Mouse (Mus musculus) R1 (cell line): ENCODE data around the gene Slc1a5.

Experiments
- DNase-seq: peaks from one replicate; pipeline ENCODE4 v3.0.0-alpha.2; 2018; ENCODE audit warnings: low read depth, low spot score

Slc1a5 gene

DNA sequence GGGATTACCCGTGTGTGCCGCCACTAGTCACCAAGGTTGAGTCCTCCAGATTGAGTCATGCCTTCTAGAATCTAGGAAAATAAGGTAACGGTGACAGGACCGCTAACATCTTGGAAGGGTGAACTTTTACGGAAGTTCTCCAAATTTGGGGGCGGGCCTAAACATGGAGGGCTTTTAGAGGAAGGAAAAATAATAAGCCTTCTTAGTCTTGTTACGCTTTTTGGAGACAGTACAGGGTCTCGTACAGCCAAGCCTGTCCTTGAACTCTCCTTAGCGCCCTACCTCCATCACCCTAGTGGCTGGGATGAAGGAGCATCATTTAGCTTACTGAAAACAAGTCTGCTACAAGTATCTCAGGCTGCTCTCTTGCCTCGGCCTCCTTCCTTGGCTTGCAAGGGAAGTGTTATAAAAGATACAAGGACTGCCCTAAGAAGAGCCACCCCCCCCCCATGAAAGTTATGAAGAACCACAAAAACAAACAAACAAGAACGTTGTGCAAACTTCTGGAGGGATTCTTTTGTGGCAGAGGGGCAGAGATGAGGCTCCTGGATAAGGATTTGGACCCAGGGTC lies 1.5 kb downstream of the Slc1a5 start:
- no peak for DNase-seq

- DNase-seq: no peak
Observed at GRCm38 (mm10) chr7:16783224-16783688, 2.1 kb downstream of the Slc1a5 start.

DNA sequence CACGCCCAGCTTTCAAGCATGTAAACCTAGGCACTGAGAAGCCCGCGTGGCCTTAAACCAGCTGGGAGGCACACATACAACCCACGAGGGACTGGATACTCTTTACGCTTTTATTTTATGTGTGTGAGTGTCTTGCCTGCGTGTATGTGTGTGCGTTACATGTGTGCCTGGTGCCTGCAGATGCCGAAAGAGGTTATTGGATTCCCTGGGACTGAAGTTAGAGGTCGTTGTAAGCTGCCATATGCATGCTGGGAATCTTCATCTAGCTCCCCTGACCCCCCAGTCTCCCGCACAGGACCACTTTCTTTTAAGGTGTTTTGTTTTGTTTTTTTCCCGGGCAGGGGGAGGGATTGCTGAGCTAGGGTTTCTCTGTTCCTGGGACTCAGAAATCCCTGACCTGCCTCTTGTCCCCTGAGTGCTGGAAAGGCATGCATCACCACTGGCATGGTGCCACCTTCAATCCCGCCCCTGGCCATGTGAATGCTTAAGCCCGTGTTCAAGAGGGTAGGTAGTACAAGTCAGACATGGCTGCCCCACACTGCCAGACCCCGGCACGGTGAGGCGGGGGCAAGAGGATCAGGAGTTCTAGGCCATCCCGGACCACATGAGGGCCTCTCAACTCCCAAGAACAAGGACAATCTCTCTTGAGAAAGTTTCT lies 2.7 kb downstream of the Slc1a5 start:
- DNase-seq: no peak

DNA sequence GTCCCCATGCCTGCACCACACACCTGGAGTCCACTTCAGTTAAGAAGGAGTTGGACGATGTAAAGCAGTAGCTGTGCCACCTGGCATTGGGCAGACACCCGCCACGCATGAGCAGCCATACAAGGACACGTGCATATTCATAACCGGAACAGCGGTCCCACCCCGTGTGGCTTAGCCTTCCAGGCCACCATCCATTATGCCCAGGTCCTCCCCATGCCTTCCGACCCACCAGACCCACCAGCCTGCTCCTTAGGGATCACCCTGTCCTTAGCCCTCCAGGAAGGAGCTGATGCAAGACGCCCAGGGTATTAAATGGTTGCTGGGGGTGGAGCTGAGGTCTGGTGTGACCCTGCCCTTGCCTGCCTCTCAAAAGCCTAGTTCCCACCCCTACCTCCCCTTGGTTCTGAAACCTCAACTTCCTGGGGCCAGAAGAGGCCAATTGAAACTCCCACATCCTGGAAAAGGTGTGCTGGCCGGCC lies 3.4 kb downstream of the Slc1a5 start:
- peak; percentile 70 for DNase-seq

DNA sequence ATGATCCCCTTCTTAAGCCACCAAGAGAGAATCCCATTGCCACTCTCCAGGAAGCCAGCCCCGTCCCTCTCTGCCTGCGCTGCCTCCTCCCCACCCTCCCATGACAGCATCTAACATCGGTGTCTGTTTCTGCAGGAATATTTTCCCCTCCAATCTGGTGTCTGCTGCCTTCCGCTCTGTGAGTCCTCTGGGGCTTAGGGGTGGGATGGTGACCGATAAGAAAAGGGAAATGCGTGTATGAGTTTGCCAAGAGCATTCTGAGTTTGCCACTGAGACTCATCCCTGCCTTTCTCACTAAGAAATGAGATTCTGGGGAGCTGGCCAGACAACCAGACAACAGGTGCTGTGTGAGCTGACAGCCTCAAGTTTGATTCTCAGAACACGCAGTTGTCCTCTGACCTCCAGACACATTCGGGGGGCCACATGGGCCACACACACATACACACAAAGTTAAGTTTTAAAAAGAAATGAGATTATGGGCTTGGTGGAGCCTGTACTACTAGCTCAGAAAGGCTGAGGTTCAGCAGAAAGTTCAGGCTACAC lies 4.5 kb downstream of the Slc1a5 start:
- DNase-seq: no peak

DNA sequence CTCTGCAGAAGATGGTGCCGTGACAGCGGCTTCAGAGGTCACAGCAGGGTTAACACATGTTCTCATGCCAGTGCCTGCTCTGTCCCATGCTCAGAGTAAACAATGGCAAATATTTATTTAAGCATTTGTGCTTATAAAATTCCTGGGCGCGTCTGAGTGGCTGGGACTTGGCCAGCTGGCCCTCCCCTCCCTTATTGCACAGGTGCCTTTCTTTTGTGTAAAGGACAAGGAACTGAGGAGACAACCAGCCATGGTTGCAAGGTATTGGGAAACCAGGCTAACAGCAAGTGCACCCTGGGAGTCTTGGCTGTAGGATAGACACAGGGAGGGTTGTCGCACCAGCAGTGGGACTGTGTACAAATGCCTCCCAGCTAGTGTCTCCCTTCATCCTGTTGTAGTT lies 11.2 kb downstream of the Slc1a5 start:
- DNase-seq: no peak

- no peak for DNase-seq
Observed at GRCm38 (mm10) chr7:16793010-16793725, 12.0 kb downstream of the Slc1a5 start.

DNA sequence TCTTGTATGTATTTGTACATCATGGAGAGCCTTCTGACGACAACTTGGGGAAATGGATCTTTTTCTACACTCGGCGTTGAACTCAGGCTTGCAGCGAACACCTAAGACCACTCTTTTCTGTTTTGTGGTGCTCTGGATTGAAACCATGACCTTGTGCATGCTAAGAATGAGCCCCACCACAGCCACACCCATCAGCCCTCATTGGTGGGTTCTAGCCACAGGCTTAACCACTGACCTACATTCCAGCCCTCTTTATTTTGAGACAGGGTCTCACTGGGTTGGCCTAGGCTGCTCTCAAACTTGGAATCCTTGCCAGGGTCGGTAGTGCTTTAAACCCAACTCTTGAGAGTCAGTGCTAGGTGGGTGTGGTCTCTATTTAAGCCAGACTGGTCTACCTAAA lies 13.7 kb downstream of the Slc1a5 start:
- DNase-seq: no peak

GRCm38 (mm10) chr7:16804409-16805028 lies 23.4 kb downstream of the Slc1a5 start:
- peak; percentile 74 for DNase-seq

DNA sequence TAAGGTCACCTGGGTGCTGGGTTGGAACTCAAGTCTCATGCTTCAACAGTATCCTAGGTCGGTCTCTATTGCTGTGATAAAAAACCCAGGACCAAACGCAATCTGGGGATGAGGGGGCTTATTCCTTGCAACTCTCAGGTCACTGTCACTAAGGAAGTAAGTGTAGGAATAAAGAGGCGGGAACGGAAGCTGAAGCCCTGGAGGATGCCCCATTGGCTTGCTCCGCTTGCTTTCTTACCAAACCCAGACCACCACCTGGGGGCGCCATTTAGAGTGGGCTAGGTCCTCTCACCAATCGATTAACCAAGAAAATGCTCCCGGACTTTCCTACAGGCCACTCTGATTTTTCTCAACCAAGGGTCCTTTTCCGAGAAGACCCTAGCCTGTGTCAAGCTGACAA lies 26.8 kb downstream of the Slc1a5 start:
- peak; percentile 70 for DNase-seq

GRCm38 (mm10) chr7:16808647-16809046 lies 27.5 kb downstream of the Slc1a5 start:
- DNase-seq: no peak

DNA sequence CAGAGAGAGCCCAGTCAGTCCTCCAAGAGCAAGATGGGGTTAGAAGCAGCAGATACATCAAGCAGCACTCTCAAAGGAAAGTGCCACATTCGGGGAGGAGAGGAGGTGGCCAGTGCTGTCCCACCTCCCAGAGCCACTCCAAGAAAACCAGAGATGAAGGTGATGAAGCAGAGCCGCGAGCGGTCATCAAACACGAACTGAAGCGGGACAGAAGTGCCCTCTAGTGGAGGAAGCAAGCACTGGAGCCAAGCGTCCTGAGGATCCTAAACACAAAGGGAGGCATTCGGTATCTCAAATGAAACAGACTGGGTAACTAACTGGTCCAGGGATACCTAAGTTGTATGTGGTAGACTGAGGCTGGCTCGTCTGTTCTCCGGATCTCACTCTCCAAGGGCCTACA lies 28.6 kb downstream of the Slc1a5 start:
- DNase-seq: peak; percentile 87

- DNase-seq: peak; percentile 27
Observed at GRCm38 (mm10) chr7:16810399-16810919, 29.3 kb downstream of the Slc1a5 start.

GRCm38 (mm10) chr7:16810920-16811648 lies 29.9 kb downstream of the Slc1a5 start:
- DNase-seq: peak; percentile 67

GRCm38 (mm10) chr7:16811649-16812070 lies 30.5 kb downstream of the Slc1a5 start:
- no peak for DNase-seq

DNA sequence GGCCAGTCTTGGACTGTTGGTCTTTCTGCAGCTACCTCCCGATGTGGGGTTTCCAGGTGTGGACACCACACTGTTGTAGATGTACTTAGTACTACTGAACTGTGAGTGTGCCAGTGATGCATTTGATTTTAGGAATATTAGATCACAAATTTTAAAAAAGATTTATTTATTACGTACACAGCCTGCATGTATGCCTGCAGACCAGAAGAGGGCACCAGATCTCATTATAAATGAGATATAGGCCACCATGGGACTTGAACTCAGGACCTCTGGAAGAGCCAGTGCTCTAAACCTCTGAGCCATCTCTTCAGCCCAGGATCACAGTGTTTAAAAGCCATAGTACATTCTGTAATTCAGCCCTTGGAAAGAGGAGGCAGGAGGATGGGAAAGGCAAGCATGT lies 31.4 kb downstream of the Slc1a5 start:
- no peak for DNase-seq

DNA sequence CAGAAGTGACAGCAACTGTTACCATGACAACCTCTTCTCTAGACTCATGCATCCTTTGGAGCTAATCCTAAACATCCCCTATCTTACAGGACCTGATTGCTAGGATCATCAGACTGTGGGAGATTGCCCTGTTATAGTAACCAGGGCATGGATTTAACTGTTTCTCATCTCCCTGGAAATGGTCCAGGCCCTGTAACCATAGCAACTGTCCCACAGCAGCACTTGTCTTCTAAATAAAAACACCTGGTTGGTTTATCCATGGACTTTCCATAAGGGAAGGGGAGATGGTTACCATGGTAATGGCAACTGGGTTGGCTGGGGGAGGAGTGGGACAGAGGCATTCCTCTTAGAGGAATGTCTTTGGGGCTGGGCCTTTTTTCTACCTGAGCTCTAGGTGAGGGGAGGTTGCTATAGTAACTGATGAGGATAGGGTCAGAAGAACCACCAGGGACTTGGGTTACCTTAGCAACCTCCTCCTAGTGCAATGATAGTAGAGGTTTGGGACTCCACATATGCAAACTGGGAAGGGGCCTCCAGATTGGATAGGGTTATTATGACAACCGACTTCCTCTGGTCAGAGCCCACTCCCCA lies 34.3 kb downstream of the Slc1a5 start, which contains the start of gene Strn4:
Gene Strn4 (plus strand): TSS at position 539 of the 591 bp plus-strand sequence.
- DNase-seq: peak; percentile 87

DNA sequence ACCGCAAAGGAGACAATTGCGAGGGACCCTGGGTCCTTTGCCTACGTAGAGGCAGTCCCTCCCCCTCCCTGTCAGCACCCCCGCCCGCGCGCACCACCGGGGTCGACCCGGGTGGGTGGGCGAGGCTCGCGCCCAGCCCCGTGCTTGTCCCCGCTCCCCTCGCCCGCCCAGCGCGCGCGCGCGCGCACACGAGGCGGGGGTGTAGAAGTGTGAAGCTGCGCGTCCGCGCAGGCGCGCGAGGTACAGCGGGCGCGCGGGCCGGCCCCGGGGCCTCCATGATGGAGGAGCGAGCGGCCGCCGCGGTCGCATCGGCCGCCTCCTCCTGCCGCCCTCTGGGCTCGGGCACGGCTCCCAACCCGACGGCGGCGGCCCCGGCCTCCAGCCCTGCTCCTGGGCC lies 34.9 kb downstream of the Slc1a5 start:
- DNase-seq: peak; percentile 78

DNA sequence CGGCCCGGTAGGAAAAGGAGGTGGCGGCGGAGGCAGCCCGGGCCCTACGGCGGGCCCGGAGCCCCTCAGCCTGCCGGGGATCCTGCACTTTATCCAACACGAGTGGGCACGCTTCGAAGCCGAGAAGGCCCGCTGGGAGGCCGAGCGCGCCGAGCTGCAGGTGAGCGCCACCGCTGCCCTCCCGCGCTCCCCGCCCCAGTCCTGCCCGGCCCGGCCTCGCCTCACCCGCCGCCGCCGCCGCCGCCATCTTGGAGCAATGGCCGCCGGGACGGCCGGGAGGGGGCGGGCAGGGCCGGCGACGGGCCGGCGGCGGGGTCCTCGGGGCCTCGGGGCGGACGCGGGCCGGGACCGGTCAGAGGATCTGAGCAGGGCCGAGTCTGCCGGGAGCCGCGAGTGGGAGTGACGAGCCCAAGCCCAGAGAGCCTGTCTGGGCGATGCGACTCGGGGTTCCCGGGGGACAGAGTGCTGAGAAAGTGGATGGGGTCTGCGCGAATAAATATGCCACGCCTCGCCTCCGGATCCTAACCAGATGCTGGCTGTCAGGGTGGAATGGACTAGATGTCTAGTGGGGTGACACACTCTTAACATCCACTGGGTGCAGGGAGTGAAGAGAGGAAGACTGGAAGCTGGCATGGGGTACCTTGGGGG lies 35.5 kb downstream of the Slc1a5 start, which contains the start of gene Fkrp:
Gene Fkrp (minus strand): TSS at position 258 of the 648 bp plus-strand sequence.
- DNase-seq: peak; percentile 30

GRCm38 (mm10) chr7:16817693-16818092 lies 36.6 kb downstream of the Slc1a5 start:
- DNase-seq: no peak
